Mouse (Mus musculus) ES-Bruce4 (cell line): ENCODE data around the gene Oprm1.

Source experiments
- CTCF ChIP-seq: IDR thresholded peaks from one replicate; pipeline ENCODE4 v1.8.1; 2011; ENCODE audit warnings: low read depth, low read length
- EP300 ChIP-seq: IDR thresholded peaks from 2 replicates; pipeline ENCODE4 v1.6.1; 2011; ENCODE audit warnings: low read depth, low read length; ENCODE audit not compliant: insufficient read depth

GRCm38 (mm10) chr10:6895796-6896195, 137.5 kb downstream of the Oprm1 start:
- TF ChIP-seq CTCF (no peak), EP300 (no peak)
